Mouse (Mus musculus) spleen, adult 12 weeks (tissue): Measurements from ENCODE around the gene Rnf103.
"Not testable (repeated sequence)": the region's sequence is repeated elsewhere in the genome, so short reads cannot be mapped to it uniquely, and the experiment has no call there.

Experiments
- DNase-seq: peaks from one replicate; pipeline ENCODE4 v3.0.0; 2022; ENCODE audit warnings: low spot score

Rnf103 gene

GRCm38 (mm10) chr6:71493675-71494340, at the start of gene Rnf103:
Gene Rnf103 (plus strand): TSS chr6:71493894.
- DNase-seq: peak; percentile 71

- DNase-seq: no peak
These were observed 48.9 kb upstream of the Rnf103 start for GRCm38 (mm10) chr6:71444756-71445155.

- DNase-seq: no peak
These were observed 48.1 kb upstream of the Rnf103 start for GRCm38 (mm10) chr6:71445560-71445959.

GRCm38 (mm10) chr6:71452792-71453191, 40.9 kb upstream of the Rnf103 start:
- DNase-seq: no peak

GRCm38 (mm10) chr6:71453983-71454739, 39.5 kb upstream of the Rnf103 start:
- DNase-seq: not testable (repeated sequence)

GRCm38 (mm10) chr6:71457956-71458608, 35.6 kb upstream of the Rnf103 start:
- no peak for DNase-seq

GRCm38 (mm10) chr6:71465146-71465545, 28.5 kb upstream of the Rnf103 start:
- no peak for DNase-seq

- no peak for DNase-seq
These were observed 25.9 kb upstream of the Rnf103 start for GRCm38 (mm10) chr6:71467766-71468165.

GRCm38 (mm10) chr6:71469291-71469690, 24.4 kb upstream of the Rnf103 start:
- no peak for DNase-seq

GRCm38 (mm10) chr6:71471830-71472520, 21.7 kb upstream of the Rnf103 start:
- no peak for DNase-seq

- DNase-seq: no peak
These were observed 20.9 kb upstream of the Rnf103 start for GRCm38 (mm10) chr6:71472786-71473185.

- DNase-seq: no peak
These were observed 18.1 kb upstream of the Rnf103 start for GRCm38 (mm10) chr6:71475604-71476003.

- DNase-seq: no peak
These were observed 16.9 kb upstream of the Rnf103 start for GRCm38 (mm10) chr6:71476783-71477182.

GRCm38 (mm10) chr6:71478816-71479568, 14.7 kb upstream of the Rnf103 start:
- DNase-seq: not testable (repeated sequence)

GRCm38 (mm10) chr6:71479588-71479987, 14.1 kb upstream of the Rnf103 start:
- DNase-seq: not testable (repeated sequence)

GRCm38 (mm10) chr6:71480136-71480535, 13.6 kb upstream of the Rnf103 start:
- DNase-seq: no peak

- DNase-seq: no peak
These were observed 12.6 kb upstream of the Rnf103 start for GRCm38 (mm10) chr6:71481136-71481535.

GRCm38 (mm10) chr6:71485246-71485645, 8.4 kb upstream of the Rnf103 start:
- DNase-seq: no peak

GRCm38 (mm10) chr6:71486226-71486625, 7.5 kb upstream of the Rnf103 start:
- DNase-seq: no peak

- DNase-seq: no peak
These were observed 6.8 kb upstream of the Rnf103 start for GRCm38 (mm10) chr6:71486867-71487266.

GRCm38 (mm10) chr6:71487966-71488365, 5.7 kb upstream of the Rnf103 start:
- no peak for DNase-seq

- DNase-seq: no peak
These were observed 1.6 kb upstream of the Rnf103 start for GRCm38 (mm10) chr6:71492136-71492535.
